Mouse (Mus musculus) embryo, embryonic 10 days (tissue): ENCODE measurements around the gene Auts2.

Source experiments
- DNase-seq: peaks from one replicate; pipeline ENCODE4 v3.0.0-alpha.2; 2015; ENCODE audit warnings: low spot score

Gene Auts2

DNA sequence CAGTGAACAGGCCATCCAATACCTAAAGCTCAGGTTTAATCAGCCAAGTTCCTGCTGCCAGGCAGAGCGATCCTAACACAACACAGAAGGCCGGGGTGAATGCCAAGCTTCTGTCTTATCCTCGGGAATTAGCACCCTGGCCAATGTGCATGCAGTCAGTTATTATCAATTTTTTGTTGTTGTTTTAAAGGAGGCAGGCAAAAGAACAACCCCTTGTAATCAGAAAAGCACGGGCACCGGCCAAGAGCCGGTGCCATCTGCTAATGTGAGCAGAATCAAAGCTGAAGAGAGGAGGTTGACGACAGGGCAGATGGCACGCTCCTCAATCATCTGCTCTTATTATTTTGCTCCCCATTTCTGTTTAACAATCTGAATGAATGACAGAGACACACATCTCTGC is 373.1 kb downstream of the Auts2 start:
- no peak for DNase-seq

DNA sequence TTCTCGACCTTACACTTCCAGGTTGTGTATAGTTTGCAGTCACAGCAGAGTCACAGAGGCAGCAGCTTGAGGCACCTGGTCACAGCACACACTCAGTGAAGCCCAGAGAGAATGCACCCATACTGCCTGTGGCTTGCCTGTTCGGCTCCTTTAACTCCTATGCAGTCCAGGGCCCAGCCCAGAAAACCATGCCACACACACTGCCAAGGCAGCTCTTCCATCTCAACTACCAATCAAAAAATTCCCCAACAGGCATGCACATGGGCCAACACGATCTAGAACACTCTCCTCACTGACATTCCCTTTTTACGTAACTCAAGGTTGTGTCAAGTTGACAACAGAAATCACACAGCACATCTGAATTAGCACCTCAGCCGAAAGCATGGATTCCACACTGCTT is 374.3 kb downstream of the Auts2 start:
- no peak for DNase-seq

DNA sequence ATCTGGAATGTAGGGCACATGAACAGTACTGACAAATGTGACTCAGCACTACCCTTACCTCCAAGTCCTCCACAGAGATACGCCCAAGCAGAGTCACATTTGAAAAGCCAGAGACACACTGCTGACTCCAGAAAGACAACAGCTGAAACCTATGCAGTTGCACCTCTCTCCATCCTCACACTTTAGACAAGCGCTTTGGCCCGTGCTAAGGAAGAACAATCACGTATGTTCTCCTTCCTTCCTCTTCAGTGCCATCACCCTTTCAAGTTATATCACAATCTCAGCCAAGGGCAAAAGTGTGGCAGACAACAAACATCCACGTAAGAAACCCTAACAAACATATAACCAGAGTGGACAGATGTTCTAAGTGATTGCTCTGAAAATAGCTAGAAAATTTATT is 374.9 kb downstream of the Auts2 start:
- no peak for DNase-seq

DNA sequence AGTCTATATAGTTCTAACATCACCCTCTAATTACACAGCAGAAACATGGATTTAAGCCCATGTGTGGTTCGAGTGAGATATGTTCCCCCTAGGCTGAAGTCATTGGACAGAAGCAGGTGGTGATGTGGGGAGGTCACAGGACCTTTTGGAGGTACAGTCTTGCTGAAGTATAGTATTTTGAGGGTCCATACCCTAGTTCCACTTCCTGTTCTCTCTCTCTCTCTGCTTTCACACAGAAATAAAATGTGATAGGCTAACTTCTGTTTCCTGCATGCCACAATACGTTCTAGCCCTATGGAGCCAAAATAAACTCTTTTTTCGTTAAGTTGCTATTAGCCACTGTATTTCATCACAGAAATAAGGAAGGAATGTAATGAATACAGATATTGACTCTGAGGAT is 376.6 kb downstream of the Auts2 start:
- DNase-seq, result no peak

DNA sequence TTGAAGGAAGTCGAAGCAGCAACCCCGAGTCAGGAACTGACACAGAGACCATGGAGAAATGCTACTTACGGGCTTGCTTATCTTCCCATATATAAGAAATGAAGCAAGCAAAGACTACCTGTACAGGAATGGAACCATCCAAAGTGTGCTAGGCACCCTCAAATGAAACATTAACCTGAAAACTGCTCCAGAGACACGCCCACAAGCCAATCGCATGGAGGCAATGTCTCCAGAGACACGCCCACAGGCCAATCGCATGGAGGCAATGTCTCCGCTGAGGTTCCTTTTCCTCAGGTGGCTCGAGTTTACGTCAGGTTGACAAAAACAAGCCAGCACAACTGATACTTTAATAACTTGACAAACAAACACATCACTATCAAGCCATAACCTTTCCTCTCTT is 379.2 kb downstream of the Auts2 start:
- no peak for DNase-seq

DNA sequence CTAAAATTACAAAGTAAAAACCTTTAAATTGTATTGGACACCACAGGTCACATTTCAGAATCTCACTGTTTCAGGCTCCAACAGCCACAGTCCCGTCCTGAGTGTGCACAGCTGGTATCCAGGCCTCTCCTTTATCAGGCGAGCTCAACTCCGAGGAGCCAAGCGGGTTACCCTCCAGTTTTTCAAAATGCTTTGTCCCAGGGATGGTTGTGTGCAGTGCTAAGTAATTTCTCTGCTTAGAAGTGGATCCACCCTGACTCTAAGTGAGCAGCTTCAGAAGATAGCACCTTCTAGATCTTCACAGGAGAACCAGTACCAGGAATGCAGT is 381.0 kb downstream of the Auts2 start:
- DNase-seq, result no peak

DNA sequence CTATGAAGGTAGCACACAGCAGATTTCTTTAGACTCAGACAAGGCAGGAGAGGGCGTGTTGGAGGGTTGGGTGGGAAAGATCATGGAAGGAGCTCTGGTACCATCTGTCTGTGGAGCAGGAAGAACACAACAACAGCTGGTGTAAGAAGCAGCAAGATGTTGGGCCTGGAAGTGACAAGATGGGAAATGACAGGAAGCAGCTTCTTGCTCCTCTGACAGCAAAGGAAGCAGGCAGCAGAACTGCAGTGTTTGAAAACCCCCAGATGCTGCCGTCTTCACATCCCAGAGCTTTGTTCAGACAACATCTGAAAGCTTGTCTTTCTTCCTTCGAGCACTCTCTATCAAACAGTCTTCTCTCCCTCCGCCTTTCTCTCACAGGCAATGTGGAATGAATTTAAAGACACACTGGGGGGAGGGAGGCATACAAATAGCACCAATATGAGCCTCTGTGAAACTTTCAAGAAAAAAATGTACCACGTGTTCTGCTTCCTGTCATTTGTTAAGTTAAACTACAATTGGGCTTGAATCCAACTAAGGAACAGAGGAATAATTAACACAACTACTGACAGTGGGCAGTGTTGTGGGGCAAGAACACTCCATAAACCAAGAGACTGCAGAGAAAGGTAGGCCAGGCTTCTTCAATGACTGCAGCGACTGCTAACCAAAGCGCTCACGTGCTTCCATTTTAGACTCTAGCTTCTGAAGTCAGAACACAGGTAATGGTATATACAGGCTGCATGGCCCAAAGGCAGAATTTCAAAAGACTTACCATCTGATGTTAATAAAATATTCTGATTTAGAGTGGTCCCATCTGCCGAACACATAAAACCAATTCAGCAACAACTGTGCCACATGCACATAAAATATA is 381.6 kb downstream of the Auts2 start:
- peak; percentile 30 for DNase-seq

DNA sequence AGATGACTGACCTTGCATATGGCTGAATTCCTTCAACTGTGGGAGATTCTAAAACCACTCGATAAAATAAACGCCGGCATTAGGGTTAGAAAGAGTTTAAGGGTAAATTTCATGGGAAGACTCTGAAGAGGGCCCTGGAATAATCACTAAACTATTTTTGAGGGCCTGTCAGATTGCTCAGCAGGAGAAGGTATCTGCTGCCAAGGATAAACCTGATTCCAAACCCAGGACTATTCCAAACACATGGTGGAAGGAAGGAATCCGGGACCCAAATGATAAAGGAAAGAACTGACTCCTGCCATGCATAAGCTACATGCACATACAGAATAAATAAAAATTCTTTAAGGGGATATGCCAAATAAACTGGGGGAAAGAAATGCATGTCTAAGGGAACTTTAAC is 399.0 kb downstream of the Auts2 start:
- DNase-seq, result no peak

DNA sequence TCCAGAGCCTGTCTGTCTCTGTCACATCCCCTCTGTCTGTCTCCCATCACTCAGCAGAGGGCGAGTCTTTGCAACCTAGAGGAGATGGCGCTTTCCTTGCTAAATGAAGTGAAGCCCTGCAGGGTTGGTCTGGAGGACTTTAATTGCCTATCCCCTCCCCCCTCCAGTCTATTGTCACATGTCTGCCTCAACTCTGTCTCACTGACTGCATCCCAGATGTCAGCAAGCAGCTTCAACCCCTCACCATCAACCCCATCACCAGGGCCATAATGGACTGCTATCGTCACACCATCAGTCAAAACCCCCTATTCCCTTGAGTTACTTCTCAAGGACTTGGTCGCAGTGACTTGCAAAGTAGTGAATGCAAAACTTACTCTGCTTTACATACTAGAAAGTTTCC is 402.3 kb downstream of the Auts2 start:
- peak; percentile 21 for DNase-seq

DNA sequence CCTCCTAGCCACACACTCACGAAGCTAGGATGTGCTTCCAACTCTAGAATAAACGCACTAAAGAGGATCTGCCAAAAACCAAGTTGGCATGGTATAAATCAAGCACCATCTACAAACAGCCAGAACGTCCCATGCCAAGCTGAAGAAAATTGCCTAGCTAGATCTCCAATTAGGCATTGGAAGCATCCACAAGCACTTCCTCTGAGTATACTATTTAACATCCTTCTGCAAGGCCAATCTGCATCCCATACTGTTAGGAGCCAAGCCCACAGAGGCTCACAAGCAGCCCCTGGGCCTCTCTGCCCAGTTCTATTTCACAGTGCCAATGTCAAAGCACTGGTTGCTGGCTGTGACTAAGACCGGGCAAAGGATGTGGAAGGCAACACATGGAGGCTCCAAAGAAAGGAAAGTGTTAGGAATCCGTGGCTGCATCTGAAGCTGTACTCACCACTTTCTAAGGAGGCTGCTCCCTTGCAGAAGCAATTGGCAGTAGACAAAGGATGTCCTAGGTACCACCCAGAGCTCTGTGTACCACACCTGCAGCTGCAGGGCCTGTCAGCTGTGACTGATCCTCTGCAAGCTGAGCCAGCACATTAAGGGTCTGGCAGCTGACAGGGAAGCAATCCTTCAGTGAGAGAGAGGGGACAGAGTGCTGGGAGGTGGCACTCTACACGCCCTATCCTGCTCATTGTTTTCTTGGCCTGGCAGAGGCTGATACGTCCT is 407.0 kb downstream of the Auts2 start:
- DNase-seq, result no peak

DNA sequence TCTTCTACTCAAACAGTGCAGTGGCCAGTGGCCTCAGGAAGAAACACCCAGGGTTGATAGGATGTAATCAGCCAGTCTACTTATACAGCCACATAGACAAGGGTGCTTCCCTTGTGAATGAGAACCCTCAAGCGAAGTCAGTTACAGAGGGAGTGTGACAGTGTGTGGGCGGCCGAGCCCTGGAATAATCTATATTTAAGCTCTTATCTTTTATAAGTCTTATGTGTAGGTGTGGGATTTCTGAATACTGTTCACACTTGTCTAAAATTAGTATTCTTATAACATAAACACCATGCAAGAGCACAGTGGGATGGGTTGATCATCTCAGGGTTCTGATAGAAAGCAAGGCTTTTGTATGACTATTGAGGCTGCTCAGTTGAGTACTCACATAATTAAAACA is 411.2 kb downstream of the Auts2 start:
- DNase-seq, result no peak

DNA sequence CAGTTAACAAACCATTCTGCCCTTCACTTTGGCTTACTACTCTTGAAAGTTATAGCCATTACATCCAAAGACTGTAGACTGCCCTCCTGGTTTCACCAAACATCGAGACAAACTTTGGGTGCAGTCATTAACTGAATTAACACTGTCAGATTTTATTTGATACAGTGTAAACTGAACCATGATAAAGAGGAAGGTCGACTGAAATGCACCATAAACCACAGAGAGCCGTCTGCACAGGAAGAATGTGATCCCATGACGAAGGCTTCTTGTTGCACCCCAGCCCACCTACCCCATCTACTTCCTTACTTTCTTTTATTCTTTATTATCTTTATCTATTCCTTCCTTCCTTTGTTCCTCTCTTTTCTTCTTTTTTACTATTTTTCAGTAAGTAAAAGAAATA is 412.6 kb downstream of the Auts2 start:
- DNase-seq, result no peak

DNA sequence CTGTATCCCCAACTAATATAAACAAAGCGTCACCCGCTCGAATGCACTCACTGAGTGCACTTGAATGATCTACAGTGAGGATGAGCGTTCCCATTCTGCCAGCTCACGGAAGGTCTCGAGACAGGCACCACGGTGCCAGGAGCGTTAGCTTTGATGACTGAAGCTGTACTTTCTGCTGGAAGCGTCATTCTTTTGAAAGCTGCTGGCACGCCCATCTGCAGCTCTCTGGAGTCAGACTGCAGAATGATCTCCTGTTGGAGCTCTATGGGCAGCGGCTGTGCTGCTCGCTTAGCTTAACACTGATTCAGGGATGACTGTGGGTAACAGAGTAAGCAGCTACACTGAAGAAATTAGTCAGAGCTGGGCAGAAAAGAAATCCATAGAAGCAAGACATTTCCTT is 416.5 kb downstream of the Auts2 start:
- DNase-seq, result no peak

DNA sequence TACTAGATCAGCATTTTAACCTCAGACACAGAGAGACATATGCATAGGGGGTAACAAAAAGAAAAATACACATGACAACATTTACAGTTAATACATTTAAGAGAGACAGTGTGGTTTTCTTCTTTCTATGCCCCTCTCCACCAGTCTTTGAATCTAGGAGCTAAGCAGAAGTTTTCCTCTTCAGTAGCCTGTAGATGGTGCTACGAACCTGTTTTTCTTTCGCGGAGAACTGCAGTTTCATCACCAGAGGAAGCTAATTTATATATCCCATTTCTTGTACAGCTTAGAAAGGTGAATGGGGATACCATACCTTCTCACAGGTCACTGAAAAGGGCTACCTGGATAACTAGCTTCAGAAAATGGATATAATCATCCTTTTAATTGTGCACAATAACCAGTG is 427.5 kb downstream of the Auts2 start:
- DNase-seq, result peak; percentile 31

DNA sequence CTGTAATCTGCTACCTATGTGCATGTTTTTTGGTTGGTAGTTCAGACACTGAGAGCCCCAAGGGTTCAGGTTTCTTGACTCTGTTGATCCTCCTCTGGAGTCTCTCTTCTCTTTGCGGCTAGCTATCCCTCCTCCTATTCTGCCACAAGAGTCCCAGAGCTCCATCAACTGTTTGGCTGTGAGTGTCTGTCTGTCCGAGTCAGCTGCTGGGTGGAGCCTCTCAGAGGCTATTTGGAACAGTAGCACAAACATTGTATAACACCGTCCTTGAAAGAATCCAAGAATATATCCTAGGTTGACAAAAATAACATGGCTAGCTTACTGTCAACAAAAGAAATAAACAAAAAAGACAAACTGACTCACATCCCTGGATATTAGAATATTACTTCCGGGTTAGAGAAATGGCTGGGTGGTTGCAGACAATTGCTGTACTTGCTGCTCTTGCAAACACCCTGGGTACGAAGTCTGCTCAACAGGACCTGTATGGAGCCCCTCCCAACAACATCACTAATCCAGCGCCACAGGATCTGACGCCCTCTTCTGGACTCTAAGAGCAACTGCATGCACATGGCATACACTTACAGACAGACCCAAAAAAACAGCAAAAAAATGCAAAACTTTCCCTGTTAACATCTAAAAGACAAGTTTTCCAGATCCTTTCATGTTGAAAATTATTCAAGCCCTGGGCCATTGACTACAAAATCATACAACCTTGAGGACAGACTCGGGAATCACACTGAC is 428.4 kb downstream of the Auts2 start:
- no peak for DNase-seq

DNA sequence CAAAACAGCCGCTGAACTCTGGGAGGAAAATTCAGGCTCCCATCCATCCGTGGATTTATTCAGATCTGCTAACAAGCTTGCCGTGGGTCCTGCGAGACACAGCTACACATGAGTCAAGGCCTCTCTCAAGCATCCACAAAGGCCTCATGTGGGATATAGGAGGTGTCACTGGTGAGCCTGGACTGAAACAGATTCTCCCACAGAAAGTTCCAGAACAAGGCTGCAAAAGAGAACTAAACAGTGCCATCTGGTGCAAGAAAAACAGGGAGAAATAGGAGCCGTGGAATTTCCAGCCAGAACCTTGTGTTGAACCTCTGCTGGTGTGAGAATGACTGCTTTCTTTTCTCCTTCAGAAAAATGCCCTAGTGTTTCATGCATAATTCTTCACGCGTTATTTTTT is 429.7 kb downstream of the Auts2 start:
- peak; percentile 37 for DNase-seq

DNA sequence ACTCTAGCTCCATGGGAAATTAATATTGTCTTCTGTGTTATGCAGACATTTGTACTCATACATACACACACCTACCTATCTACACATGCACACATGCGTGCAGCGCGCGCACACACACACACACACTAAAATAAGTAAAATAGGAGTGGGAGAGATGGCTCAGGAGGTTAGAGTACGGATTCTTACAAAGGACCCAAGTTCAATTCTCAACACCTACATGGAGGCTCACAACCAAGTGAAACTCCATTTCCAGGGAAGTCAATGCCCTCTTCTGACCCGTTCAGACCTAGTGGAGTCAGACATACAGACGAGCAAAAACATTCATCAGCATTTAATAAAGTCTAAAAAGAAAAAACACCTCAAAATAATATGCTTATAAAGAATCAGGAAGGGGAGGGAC is 430.5 kb downstream of the Auts2 start:
- DNase-seq, result no peak

DNA sequence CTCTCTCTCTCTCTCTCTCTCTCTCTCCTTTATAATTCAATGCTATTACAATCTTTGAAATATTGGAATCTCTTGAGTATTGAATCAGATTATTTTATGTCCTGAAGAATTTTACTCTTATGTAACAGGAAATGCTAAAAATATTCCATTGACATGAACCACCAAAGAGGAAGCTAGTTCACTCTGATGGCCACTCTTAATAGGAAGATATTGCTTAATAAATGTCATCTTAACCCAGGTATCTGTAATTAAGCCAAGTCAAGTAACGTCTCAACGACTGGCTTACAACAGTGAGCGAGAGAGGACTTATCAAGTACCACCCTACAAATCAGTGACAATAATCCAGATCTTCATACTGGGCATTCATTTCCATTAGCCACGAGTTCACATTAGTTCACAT is 440.7 kb downstream of the Auts2 start:
- no peak for DNase-seq

DNA sequence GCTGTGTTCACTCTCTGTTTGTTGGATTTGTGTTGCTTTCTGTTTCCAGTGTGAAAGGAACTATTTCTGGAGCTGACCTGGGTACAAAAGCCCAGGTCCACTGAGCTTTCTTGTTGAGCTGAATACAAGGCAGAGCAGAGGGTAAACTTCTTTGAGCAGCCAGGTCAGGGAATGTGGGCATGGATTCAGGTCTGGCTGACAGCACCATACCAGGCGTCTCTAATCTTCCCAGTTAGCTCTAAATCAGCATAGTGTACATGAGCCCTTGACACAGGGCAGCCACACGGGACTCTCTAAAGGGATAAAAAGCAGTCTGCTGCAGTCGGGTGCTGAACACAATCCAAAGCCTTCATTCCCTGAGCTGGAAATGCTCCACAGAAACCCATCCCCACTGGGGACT is 444.7 kb downstream of the Auts2 start:
- DNase-seq, result no peak

DNA sequence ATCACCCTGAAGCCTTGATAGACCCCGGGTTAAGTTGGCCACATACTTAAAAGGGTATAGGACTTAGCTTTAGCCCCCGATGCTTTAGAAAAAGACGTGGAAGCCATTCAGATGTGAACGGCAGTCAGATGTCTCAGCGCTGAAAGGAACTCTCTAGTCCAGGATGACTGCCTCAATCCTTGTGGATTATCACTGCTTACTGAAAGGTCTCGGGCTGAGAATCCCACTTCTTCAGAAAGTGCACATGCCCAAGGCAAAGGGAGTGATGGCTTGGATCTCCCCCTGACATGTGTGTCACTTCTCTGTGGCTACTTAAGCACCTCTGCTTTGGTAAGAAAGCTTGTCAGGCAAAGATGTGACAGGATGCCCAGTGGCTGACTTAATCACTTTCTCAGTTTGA is 450.4 kb downstream of the Auts2 start:
- no peak for DNase-seq

DNA sequence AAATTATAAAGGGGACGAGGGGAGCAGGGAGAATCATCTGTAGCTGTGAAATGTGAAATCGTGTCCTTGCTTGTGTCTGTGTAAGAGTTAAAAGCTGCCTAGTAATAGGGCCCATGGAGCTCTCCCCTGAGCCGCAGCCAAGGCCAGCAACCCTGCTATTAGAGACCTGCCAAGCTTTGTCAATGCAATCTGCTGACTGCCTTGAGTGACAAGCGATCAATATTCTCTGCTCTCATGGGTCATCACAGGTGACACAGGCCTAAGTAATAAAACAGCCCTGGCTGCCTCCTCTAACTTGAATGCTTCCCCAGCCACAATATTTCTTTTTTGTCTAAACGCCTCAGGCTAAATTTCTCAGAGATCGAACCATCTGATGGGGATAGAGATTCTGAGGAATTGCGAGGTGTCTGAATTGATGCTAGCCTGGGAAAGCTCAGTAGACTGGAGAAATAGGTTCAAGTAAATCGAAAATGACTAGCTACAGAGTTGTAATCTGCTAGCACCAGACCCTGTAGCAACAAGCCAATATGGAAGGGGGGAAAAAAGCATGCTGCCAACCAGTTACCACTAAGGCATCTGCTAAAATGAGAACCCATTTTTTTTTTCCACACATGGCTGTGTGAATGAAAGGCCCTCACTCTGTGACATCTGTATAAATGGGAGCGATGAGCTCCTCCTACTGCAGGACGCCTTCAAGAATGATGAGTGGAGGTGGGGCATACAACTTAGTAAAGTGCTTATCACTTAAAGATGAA is 453.5 kb downstream of the Auts2 start:
- DNase-seq, result peak; percentile 27

DNA sequence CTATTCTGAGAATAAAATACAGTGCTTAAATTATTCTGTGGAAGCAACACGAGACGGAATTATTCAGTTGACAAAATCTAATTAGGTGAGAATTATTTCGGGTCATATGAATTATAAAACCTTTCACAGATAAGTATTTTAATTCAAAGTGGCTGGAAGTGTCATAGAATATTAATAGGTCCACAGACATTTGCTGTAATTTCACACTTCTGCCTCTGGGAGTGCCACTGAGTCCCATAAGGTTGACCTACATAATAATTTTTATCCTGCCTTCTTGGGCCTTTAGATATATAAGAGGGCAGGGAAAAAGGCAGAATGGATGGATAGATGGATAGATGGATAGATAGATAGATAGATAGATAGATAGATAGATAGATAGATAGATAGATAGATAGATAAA is 454.6 kb downstream of the Auts2 start:
- no peak for DNase-seq
